Mouse (Mus musculus): ENCODE measurements around the gene Arntl.

DNA sequence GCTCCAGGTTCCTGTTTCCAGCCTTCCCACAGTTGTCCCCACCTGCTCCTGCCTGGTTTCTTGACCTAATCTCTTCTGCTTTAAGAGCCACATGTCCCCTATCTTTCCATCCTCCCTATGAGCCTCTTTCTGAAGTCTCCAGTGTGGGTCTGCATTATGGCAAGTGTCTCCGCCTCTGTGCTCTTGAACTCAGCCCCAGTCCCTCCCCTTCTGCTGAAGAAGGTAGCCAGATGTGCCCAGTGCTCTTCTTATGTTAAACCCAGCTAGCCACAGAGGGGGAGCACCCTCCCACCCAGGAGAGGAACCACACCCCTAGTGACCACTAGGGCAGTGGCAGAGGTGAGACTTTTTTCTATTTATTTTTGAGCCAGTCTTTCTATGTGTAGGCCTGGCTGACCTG is 56.7 kb downstream of the Arntl start:
- TF ChIP-seq CTCF (IDR thresholded peaks at IDR 0.05) (no peak), EP300 (IDR thresholded peaks at IDR 0.05) (no peak)
